Mouse (Mus musculus): ENCODE data around the gene Ehd1. TPM values are rescaled to one million over a fixed set of nuclear protein-coding genes. Genes with fewer than 3 reads are reported as not detected.
"Not testable (repeated sequence)": the region's sequence is repeated elsewhere in the genome, so short reads cannot be mapped to it uniquely, and the experiment has no call there.

Ehd1 gene
- polyA plus RNA-seq, 1 experiment: 285 TPM

GRCm38 (mm10) chr19:6305517-6306115 lies 29.1 kb downstream of the Ehd1 start:
- Histone ChIP-seq H3K4me1 (ENCODE audit: control insufficient read depth, insufficient read depth, insufficient read length) (no peaks in the 10 kb centered on the region; the same call in none of the 2 replicates), H3K4me3 (ENCODE audit: extremely low read depth, insufficient read depth, insufficient read length) (peak overlapping the region; percentile 72; the same call in 1 of the 2 replicates), H3K36me3 (ENCODE audit: control insufficient read depth, insufficient read depth, low read length) (no peaks in the 10 kb centered on the region), H3K27ac (ENCODE audit: insufficient read depth, low read length) (peak overlapping the region; percentile 81), H3K27me3 (ENCODE audit: control insufficient read depth, insufficient read depth, low read length) (no peaks in the 10 kb centered on the region)
- 72% methylated on average over 8 of the region's 8 CpGs for WGBS
- DNase-seq (ENCODE audit: low read depth in 1 of 2, low spot score in 2 of 2): no peak
- TF ChIP-seq POLR2A (IDR thresholded peaks at IDR 0.05; ENCODE audit: low read depth, low read length) (no peak), CTCF (IDR thresholded peaks at IDR 0.05; ENCODE audit: extremely low read depth, insufficient read depth, insufficient read length, insufficient replicate concordance) (no peak)

- peak within 1 kb of the TSS; percentile 81 for H3K27ac ChIP-seq (ENCODE audit: insufficient read depth, low read length)
Observed at GRCm38 (mm10) chr19:6306137-6306551, 29.6 kb downstream of the Ehd1 start, which contains the start of gene Cdc42bpg. TSS of gene Cdc42bpg (plus strand) at chr19:6306456.

DNA sequence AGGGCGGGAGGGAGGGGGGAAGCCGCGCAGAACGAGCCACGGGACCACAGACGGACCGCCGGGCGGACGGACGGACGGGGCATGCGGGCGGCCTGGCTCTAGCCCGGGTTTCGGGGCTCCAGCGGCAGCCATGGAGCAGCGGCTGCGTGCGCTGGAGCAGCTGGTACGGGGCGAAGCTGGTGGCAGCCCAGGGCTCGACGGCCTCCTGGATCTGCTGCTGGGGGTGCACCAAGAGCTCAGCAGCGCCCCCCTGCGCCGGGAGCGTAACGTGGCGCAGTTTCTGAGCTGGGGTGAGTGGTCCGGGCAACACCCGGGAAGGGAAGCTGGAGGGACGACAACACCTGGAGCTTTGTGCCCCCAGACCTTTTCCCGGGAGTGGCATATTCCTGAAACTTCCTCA lies 30.1 kb downstream of the Ehd1 start:
- Histone ChIP-seq H3K4me3 (ENCODE audit: extremely low read depth, insufficient read depth, insufficient read length) (peak overlapping the region; percentile 72), H3K4me1 (ENCODE audit: control insufficient read depth, insufficient read depth, insufficient read length) (no peaks in the 10 kb centered on the region; the same call in none of the 2 replicates), H3K27ac (ENCODE audit: insufficient read depth, low read length) (peak overlapping the region; percentile 49; the same call in 1 of the 2 replicates), H3K27me3 (ENCODE audit: control insufficient read depth, insufficient read depth, low read length) (no peaks in the 10 kb centered on the region), H3K36me3 (ENCODE audit: control insufficient read depth, insufficient read depth, low read length) (no peaks in the 10 kb centered on the region)
- DNase-seq (ENCODE audit: low read depth in 1 of 2, low spot score in 2 of 2): peak; percentile 56 to 66
- peak; percentile 58; the same call in 1 of the 2 replicates for TF ChIP-seq CTCF (IDR thresholded peaks at IDR 0.05; ENCODE audit: extremely low read depth, insufficient read depth, insufficient read length, insufficient replicate concordance)
- TF ChIP-seq POLR2A (IDR thresholded peaks at IDR 0.05; ENCODE audit: low read depth, low read length): no peak
- under 1% methylated on average over 25 of the region's 34 CpGs for WGBS

More at GRCm38 (mm10) chr19:6306137-6306551, 29.6 kb downstream of the Ehd1 start, which contains the start of gene Cdc42bpg:
- Histone ChIP-seq H3K4me1 (ENCODE audit: control insufficient read depth, insufficient read depth, insufficient read length) (no peaks in the 10 kb centered on the region; the same call in none of the 2 replicates), H3K4me3 (ENCODE audit: extremely low read depth, insufficient read depth, insufficient read length) (peak within 1 kb of the TSS; percentile 72), H3K36me3 (ENCODE audit: control insufficient read depth, insufficient read depth, low read length) (no peaks in the 10 kb centered on the region), H3K27me3 (ENCODE audit: control insufficient read depth, insufficient read depth, low read length) (no peaks in the 10 kb centered on the region)
- no peak for TF ChIP-seq CTCF (IDR thresholded peaks at IDR 0.05; ENCODE audit: extremely low read depth, insufficient read depth, insufficient read length, insufficient replicate concordance)
- no peak for TF ChIP-seq POLR2A (IDR thresholded peaks at IDR 0.05; ENCODE audit: low read depth, low read length)
- DNase-seq (ENCODE audit: low read depth in 1 of 2, low spot score in 2 of 2): peak; percentile 64 to 90
- under 1% methylated on average over 37 of the region's 38 CpGs for whole genome bisulfite sequencing

- no peak overlapping the region for H3K4me3 ChIP-seq (ENCODE audit: extremely low read depth, insufficient read depth, insufficient read length)
- H3K4me1 ChIP-seq (ENCODE audit: control insufficient read depth, insufficient read depth, insufficient read length): no peaks in the 10 kb centered on the region; the same call in 1 of the 2 replicates
- no peaks in the 10 kb centered on the region for H3K36me3 ChIP-seq (ENCODE audit: control insufficient read depth, insufficient read depth, low read length)
- no peaks in the 10 kb centered on the region for H3K27me3 ChIP-seq (ENCODE audit: control insufficient read depth, insufficient read depth, low read length)
- H3K27ac ChIP-seq (ENCODE audit: insufficient read depth, low read length): no peak overlapping the region
- no peak for TF ChIP-seq POLR2A (IDR thresholded peaks at IDR 0.05; ENCODE audit: low read depth, low read length)
- TF ChIP-seq CTCF (IDR thresholded peaks at IDR 0.05; ENCODE audit: extremely low read depth, insufficient read depth, insufficient read length, insufficient replicate concordance): no peak
- 90% methylated on average over 9 of the region's 9 CpGs for WGBS
- no peak for DNase-seq (ENCODE audit: low read depth in 1 of 2, low spot score in 2 of 2)
Observed at GRCm38 (mm10) chr19:6307733-6308531, 31.4 kb downstream of the Ehd1 start.

- no peak for DNase-seq (ENCODE audit: low read depth in 1 of 2, low spot score in 2 of 2)
- Histone ChIP-seq H3K27me3 (ENCODE audit: control insufficient read depth, insufficient read depth, low read length) (no peaks in the 10 kb centered on the region), H3K4me3 (ENCODE audit: extremely low read depth, insufficient read depth, insufficient read length) (no peak overlapping the region), H3K27ac (ENCODE audit: insufficient read depth, low read length) (no peak overlapping the region), H3K4me1 (ENCODE audit: control insufficient read depth, insufficient read depth, insufficient read length) (no peaks in the 10 kb centered on the region; the same call in 1 of the 2 replicates), H3K36me3 (ENCODE audit: control insufficient read depth, insufficient read depth, low read length) (peaks cover 4% of the 10 kb centered on the region)
- WGBS: 90% methylated on average over 5 of the region's 5 CpGs
- TF ChIP-seq POLR2A (IDR thresholded peaks at IDR 0.05; ENCODE audit: low read depth, low read length) (no peak), CTCF (IDR thresholded peaks at IDR 0.05; ENCODE audit: extremely low read depth, insufficient read depth, insufficient read length, insufficient replicate concordance) (no peak)
Observed at GRCm38 (mm10) chr19:6310181-6310580, 33.7 kb downstream of the Ehd1 start.

GRCm38 (mm10) chr19:6311783-6312182 lies 35.3 kb downstream of the Ehd1 start:
- H3K4me1 ChIP-seq (ENCODE audit: control insufficient read depth, insufficient read depth, insufficient read length); H3K27ac ChIP-seq (ENCODE audit: insufficient read depth, low read length); H3K27me3 ChIP-seq (ENCODE audit: control insufficient read depth, insufficient read depth, low read length); H3K4me3 ChIP-seq (ENCODE audit: extremely low read depth, insufficient read depth, insufficient read length); DNase-seq (ENCODE audit: low read depth in 1 of 2, low spot score in 2 of 2): not testable (repeated sequence)
- 89% methylated on average over 3 of the region's 3 CpGs for WGBS
- peaks cover 10% of the 10 kb centered on the region for H3K36me3 ChIP-seq (ENCODE audit: control insufficient read depth, insufficient read depth, low read length)

Measured in spleen, adult 2 months (tissue).